Mouse (Mus musculus): ENCODE data around the gene Cyfip1. TPM values are rescaled to one million over a fixed set of nuclear protein-coding genes. Genes with fewer than 3 reads are reported as not detected.

Cyfip1 gene
- polyA plus RNA-seq, 1 experiment from 2014 or later: 15.5 TPM

DNA sequence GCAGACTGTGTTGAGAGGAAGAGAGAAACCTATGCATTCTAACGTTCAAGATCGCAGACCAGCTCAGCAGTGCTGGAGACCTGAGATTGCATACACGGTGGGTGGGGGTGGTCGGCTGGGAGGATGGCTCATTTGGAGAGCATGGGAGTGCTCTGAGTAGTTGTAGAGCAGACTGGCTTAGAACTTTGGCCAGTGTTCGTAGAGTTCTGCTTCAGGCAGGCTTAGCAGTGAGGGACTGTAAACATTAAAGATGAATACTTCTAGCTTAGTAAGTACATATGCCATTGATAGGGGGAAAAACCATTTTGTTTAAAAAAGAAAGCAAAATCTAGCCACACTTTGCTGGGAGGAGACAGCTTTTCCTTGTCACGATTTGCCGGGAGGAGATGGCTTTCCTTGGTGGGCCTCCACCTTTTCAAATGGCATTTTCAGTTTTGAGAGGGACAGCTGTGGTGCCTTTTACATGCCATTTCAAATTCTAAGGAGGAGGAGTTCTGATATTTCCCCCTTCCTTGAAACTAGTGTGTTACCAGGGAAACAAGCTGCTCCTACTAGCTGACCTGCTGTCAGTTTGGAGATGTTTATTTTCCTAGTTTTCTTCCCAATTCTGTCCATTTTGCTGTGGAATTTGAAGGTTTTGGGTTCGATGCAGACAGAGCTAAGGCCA is 24.3 kb downstream of the Cyfip1 start:
- no peaks in the 10 kb centered on the region for H3K36me3 ChIP-seq (replicated peaks)
- H3K9ac ChIP-seq: no peak overlapping the region
- no peaks in the 10 kb centered on the region for H3K9me3 ChIP-seq (replicated peaks)
- no peaks in the 10 kb centered on the region for H3K27me3 ChIP-seq
- no peak overlapping the region for H3K4me3 ChIP-seq (replicated peaks)
- no peaks in the 10 kb centered on the region; the same call in 1 of the 2 replicates for H3K4me1 ChIP-seq (replicated peaks)
- no peak for ATAC-seq (ENCODE audit: insufficient read depth)
- H3K4me2 ChIP-seq: no peak overlapping the region
- 57% methylated on average over 8 of the region's 8 CpGs for WGBS (ENCODE audit: insufficient replicate concordance)
- no peak overlapping the region for H3K27ac ChIP-seq (replicated peaks)

DNA sequence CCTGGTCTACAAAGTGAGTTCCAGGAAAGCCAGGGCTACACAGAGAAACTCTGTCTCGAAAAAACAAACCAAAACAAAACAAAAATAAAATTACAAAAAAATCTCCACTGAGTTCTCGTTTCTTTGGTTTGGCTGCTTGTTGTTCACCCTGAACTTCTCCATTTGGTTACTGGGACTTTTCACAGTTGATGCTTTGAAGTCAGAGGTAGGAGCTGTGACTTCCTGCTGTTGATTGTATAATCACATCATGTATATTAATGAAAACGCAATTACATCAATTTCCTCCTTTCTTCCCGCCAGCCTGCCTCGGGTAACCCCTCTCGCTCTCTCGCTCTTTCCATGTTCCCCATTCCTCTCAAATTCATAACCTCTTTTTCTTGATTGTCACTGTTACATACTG is 26.7 kb downstream of the Cyfip1 start:
- H3K27me3 ChIP-seq: no peaks in the 10 kb centered on the region
- WGBS (ENCODE audit: insufficient replicate concordance): 53% methylated on average over 7 of the region's 7 CpGs
- H3K27ac ChIP-seq (replicated peaks): no peak overlapping the region
- H3K36me3 ChIP-seq (replicated peaks): no peaks in the 10 kb centered on the region
- no peak overlapping the region for H3K4me3 ChIP-seq (replicated peaks)
- ATAC-seq (ENCODE audit: insufficient read depth): no peak
- no peak overlapping the region for H3K9ac ChIP-seq
- no peak overlapping the region for H3K4me2 ChIP-seq
- H3K9me3 ChIP-seq (replicated peaks): no peaks in the 10 kb centered on the region
- H3K4me1 ChIP-seq (replicated peaks): no peaks in the 10 kb centered on the region; the same call in 1 of the 2 replicates

DNA sequence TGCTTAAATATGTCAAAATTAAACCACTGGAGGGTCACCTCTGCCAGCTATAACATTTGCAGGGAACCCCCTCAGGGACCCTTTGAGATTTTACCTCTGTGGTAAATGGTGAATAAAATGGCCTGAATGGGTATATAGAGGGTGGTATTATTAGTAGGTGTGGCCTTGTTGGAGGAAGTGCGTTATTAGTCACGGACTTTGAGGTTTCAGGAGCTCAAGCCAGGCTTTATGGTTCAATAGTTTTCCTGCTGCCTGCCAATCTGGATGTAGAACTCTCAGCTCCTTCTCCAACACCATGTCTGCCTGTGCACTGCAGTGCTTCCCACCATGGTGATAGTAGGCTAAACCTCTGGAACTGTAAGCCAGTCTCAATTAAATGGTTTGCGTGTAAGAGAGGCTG is 27.7 kb downstream of the Cyfip1 start:
- no peak overlapping the region for H3K27ac ChIP-seq (replicated peaks)
- 71% methylated on average over 3 of the region's 3 CpGs for WGBS (ENCODE audit: insufficient replicate concordance)
- H3K9me3 ChIP-seq (replicated peaks): no peaks in the 10 kb centered on the region
- H3K9ac ChIP-seq: no peak overlapping the region
- 0 out of 2 replicates have a peak, but pooled peaks cover 8% of the 10 kb centered on the region for H3K36me3 ChIP-seq (replicated peaks)
- no peaks in the 10 kb centered on the region for H3K27me3 ChIP-seq
- H3K4me1 ChIP-seq (replicated peaks): no peaks in the 10 kb centered on the region; the same call in 1 of the 2 replicates
- no peak overlapping the region for H3K4me3 ChIP-seq (replicated peaks)
- no peak overlapping the region for H3K4me2 ChIP-seq
- no peak for ATAC-seq (ENCODE audit: insufficient read depth)

DNA sequence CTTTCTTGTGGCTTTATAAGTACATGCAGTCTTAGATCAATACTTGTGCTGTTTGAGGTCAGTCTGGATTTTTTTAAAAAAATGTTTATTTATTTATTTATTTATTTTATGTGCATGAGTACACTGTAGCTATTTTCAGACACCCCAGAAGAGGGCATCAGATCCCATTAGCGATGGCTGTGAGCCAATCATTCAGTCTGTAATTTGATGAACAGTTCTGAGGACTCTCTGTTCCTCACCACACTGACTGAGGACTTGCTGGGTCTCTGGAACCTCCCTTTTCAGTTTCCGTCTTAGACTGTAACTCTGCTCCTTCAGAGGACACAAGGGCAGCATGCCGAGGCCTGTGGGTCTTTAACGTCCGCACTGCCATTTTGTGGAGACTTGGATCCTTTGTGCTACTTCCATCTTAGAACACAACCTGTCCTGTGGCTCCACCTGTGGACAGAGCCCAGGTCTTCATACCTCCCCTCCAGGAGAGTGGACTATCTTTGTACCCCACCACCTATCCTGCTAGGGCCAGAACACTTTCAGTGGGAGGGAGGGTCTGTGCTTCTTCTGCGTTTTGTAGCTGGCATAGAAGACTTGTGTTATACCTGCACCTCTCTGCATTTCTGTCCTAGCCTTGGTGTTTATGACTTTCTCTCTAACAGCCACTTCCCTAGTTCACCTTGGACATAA is 28.9 kb downstream of the Cyfip1 start:
- 77% methylated on average over 6 of the region's 6 CpGs for WGBS (ENCODE audit: insufficient replicate concordance)
- no peak overlapping the region for H3K4me2 ChIP-seq
- no peak overlapping the region for H3K27ac ChIP-seq (replicated peaks)
- peaks cover 15% of the 10 kb centered on the region; the same call in 1 of the 2 replicates for H3K36me3 ChIP-seq (replicated peaks)
- no peak for ATAC-seq (ENCODE audit: insufficient read depth)
- H3K4me1 ChIP-seq (replicated peaks): no peaks in the 10 kb centered on the region; the same call in 1 of the 2 replicates
- H3K9ac ChIP-seq: no peak overlapping the region
- H3K27me3 ChIP-seq: no peaks in the 10 kb centered on the region
- H3K4me3 ChIP-seq (replicated peaks): no peak overlapping the region
- H3K9me3 ChIP-seq (replicated peaks): no peaks in the 10 kb centered on the region

GRCm38 (mm10) chr7:55871476-55871875 is 29.9 kb downstream of the Cyfip1 start:
- H3K4me3 ChIP-seq (replicated peaks): no peak overlapping the region
- H3K27me3 ChIP-seq: no peaks in the 10 kb centered on the region
- no peak overlapping the region for H3K4me2 ChIP-seq
- no peak for ATAC-seq (ENCODE audit: insufficient read depth)
- WGBS (ENCODE audit: insufficient replicate concordance): 51% methylated on average over 5 of the region's 5 CpGs
- H3K4me1 ChIP-seq (replicated peaks): no peaks in the 10 kb centered on the region; the same call in 1 of the 2 replicates
- no peaks in the 10 kb centered on the region for H3K9me3 ChIP-seq (replicated peaks)
- H3K9ac ChIP-seq: no peak overlapping the region
- no peak overlapping the region for H3K27ac ChIP-seq (replicated peaks)
- peaks cover 15% of the 10 kb centered on the region; the same call in 1 of the 2 replicates for H3K36me3 ChIP-seq (replicated peaks)

DNA sequence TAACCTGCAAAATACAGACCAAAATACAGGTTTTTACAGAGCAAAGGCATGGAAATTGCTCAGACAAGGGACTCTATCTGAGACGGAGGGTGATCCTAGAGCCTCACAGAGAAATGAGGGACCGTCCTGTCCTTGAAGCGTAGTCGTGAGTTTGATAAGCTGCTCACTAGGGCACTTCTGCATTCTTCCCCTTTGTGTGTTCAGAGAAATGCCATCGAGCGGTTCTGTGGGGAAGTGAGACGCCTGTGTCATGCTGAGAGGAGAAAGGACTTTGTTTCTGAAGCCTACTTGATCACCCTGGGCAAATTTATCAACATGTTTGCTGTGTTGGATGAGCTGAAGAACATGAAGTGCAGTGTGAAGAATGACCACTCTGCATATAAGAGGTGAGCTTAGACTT is 33.2 kb downstream of the Cyfip1 start:
- no peak overlapping the region for H3K4me3 ChIP-seq (replicated peaks)
- H3K27me3 ChIP-seq: no peaks in the 10 kb centered on the region
- no peak overlapping the region for H3K27ac ChIP-seq (replicated peaks)
- WGBS (ENCODE audit: insufficient replicate concordance): 58% methylated on average over 7 of the region's 7 CpGs
- no peak overlapping the region for H3K4me2 ChIP-seq
- H3K36me3 ChIP-seq (replicated peaks): peaks cover 31% of the 10 kb centered on the region; the same call in 1 of the 2 replicates
- no peaks in the 10 kb centered on the region for H3K9me3 ChIP-seq (replicated peaks)
- no peak overlapping the region for H3K9ac ChIP-seq
- no peaks in the 10 kb centered on the region for H3K4me1 ChIP-seq (replicated peaks)
- no peak for ATAC-seq (ENCODE audit: insufficient read depth)

DNA sequence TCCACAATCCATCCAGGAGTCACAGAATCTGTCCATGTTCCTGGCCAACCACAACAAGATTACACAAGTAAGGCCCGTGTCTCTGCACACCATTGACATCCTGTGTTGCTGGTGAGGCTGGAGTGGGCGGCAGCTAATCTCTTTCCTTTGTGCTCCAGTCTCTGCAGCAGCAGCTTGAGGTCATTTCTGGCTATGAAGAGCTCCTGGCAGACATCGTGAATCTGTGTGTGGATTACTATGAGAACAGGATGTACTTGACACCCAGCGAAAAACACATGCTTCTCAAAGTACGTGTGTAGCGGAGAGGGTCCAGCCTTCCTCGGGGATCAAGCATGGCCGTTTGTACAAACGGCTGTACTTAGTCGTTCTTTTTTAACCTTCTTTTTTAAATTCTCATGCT is 36.2 kb downstream of the Cyfip1 start:
- H3K9ac ChIP-seq: no peak overlapping the region
- no peak overlapping the region for H3K4me3 ChIP-seq (replicated peaks)
- no peaks in the 10 kb centered on the region for H3K27me3 ChIP-seq
- no peaks in the 10 kb centered on the region for H3K4me1 ChIP-seq (replicated peaks)
- WGBS (ENCODE audit: insufficient replicate concordance): 77% methylated on average over 10 of the region's 10 CpGs
- ATAC-seq (ENCODE audit: insufficient read depth): no peak
- no peaks in the 10 kb centered on the region for H3K9me3 ChIP-seq (replicated peaks)
- peaks cover 31% of the 10 kb centered on the region; the same call in 1 of the 2 replicates for H3K36me3 ChIP-seq (replicated peaks)
- H3K27ac ChIP-seq (replicated peaks): no peak overlapping the region
- H3K4me2 ChIP-seq: no peak overlapping the region

- no peaks in the 10 kb centered on the region for H3K27me3 ChIP-seq
- H3K4me3 ChIP-seq (replicated peaks): no peak overlapping the region
- H3K27ac ChIP-seq (replicated peaks): no peak overlapping the region
- H3K9ac ChIP-seq: no peak overlapping the region
- ATAC-seq (ENCODE audit: insufficient read depth): no peak
- 79% methylated on average over 9 of the region's 9 CpGs for WGBS (ENCODE audit: insufficient replicate concordance)
- peaks cover 16% of the 10 kb centered on the region; the same call in 1 of the 2 replicates for H3K36me3 ChIP-seq (replicated peaks)
- H3K4me1 ChIP-seq (replicated peaks): no peaks in the 10 kb centered on the region
- no peaks in the 10 kb centered on the region for H3K9me3 ChIP-seq (replicated peaks)
- H3K4me2 ChIP-seq: no peak overlapping the region
Observed at GRCm38 (mm10) chr7:55880882-55881281, 39.3 kb downstream of the Cyfip1 start.

DNA sequence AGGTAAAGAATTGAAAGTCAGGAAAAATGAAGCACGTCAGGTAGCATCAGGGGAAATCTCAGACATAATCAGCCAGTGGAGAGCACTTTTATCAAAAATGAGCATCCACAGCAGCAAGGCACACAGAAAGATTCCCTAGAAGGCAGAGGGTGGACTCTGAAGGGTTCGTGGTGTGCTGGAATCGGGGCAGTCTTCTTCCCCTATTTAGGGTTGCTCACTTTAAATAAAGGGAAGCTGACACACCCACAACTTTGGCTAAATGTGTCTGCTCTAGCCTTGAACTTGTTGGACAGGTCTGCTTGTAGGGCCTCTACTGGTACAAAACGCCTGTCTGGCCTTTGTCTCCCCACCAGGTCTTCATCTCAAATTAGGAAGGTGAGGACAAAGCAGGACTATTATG is 47.1 kb downstream of the Cyfip1 start:
- Histone ChIP-seq H3K9me3 (replicated peaks) (no peaks in the 10 kb centered on the region), H3K36me3 (replicated peaks) (peaks cover 12% of the 10 kb centered on the region; the same call in 1 of the 2 replicates), H3K27me3 (no peaks in the 10 kb centered on the region), H3K4me3 (replicated peaks) (no peak overlapping the region), H3K4me1 (replicated peaks) (no peaks in the 10 kb centered on the region), H3K27ac (replicated peaks) (no peak overlapping the region), H3K4me2 (no peak overlapping the region), H3K9ac (no peak overlapping the region)
- 64% methylated on average over 4 of the region's 4 CpGs for WGBS (ENCODE audit: insufficient replicate concordance)
- no peak for ATAC-seq (ENCODE audit: insufficient read depth)

DNA sequence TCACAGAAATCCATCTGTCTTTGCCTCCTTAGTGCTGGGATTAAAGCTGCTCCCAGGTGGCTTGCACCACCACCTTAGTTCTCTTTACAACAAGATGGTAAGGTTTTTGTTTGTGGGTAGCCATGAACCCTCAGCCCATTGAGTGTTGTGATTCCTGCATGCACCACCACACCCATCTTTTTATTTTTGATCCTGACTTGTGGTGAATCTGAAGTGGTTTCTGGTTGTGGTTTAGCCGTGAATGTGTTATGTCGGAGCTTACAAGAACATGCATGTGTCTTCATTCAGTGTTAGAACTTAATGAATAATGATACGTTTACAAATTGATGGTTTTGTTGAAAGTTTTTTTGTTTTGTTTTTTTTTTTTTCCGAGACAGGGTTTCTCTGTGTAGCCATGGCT is 48.5 kb downstream of the Cyfip1 start:
- no peak overlapping the region for H3K9ac ChIP-seq
- H3K36me3 ChIP-seq (replicated peaks): peaks cover 12% of the 10 kb centered on the region; the same call in 1 of the 2 replicates
- no peak overlapping the region for H3K4me2 ChIP-seq
- H3K4me3 ChIP-seq (replicated peaks): no peak overlapping the region
- H3K9me3 ChIP-seq (replicated peaks): no peaks in the 10 kb centered on the region
- no peak overlapping the region for H3K27ac ChIP-seq (replicated peaks)
- H3K4me1 ChIP-seq (replicated peaks): no peaks in the 10 kb centered on the region
- H3K27me3 ChIP-seq: no peaks in the 10 kb centered on the region
- 59% methylated on average over 4 of the region's 4 CpGs for WGBS (ENCODE audit: insufficient replicate concordance)
- ATAC-seq (ENCODE audit: insufficient read depth): no peak

DNA sequence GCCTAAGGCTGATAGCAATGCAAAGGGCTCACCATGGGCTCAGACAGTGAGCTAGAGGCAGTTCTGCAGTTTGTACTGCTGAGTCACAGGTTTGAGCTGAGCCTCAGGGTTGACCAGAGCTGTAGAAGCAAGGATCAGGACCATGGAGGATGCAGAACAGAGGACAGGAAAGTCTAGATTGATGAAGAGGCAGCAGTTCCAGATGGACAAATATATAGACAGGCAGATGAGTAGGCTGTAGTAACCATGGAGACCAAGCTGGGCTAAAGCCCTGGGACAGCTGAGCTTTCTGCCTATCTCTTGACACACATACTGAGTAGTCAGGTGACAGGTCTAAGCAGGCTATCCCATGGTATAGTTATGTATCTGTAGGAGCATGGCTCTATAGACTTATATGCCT is 49.2 kb downstream of the Cyfip1 start:
- Histone ChIP-seq H3K27ac (replicated peaks) (no peak overlapping the region), H3K4me2 (no peak overlapping the region), H3K9ac (no peak overlapping the region), H3K36me3 (replicated peaks) (peaks cover 12% of the 10 kb centered on the region; the same call in 1 of the 2 replicates), H3K9me3 (replicated peaks) (no peaks in the 10 kb centered on the region), H3K27me3 (no peaks in the 10 kb centered on the region), H3K4me3 (replicated peaks) (no peak overlapping the region), H3K4me1 (replicated peaks) (no peaks in the 10 kb centered on the region)
- no peak for ATAC-seq (ENCODE audit: insufficient read depth)

Data from liver, embryonic 15.5 days (tissue).